Mouse (Mus musculus) olfactory bulb, adult 2 months (tissue): ENCODE results near the gene Relch.

Source experiments
- CTCF ChIP-seq: fragments of 200-500 bp; IDR thresholded peaks from 2 replicates; pipeline ENCODE4 v1.5.1; 2012; ENCODE audit warnings: low read depth, mild to moderate bottlenecking, low read length, moderate library complexity; ENCODE audit not compliant: insufficient read depth
- POLR2A ChIP-seq: fragments of 200-500 bp; IDR thresholded peaks from 2 replicates; pipeline ENCODE4 v1.6.1; 2012; ENCODE audit warnings: mild to moderate bottlenecking, low read depth, low read length, moderate library complexity; ENCODE audit not compliant: insufficient read depth

DNA sequence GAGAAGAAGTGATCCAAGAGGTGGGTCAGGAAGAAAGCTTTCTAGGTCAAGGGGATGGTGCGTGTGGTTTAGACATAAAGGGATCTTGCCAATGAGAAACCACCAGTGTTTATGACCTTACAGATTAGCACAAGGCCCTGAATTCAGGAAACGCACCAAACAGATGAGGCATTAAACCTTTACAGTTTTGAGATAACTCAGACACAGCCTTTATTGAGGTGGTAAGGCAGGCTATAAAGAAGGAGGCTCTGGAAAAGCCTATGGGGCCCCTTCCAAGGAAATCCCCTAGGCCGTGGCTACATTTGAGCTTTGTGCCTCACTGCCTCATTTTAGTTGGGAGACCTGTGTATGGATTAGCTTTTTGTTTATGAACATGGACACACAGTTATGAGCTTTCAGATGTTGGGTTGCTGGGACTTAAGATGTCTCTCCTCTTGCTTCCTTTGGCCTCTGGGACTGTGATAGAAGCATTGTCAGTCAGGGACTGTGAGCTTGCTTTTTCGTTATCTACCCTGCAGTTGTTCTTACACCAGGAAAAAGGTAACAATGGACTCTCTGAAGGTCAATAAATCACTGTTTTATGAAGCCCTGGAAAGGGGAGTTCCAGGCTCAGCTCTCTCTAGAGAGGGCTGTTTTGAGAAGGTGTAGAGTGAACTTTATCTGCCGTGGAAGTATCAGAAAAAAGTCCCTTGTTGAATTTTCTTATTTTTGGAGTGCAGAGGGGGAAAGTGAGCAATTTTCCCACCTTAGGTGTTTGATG, 120.8 kb downstream of the Relch start:
- TF ChIP-seq CTCF: no peak
- TF ChIP-seq POLR2A: no peak
